Mouse (Mus musculus) spleen, postnatal 36 days (tissue): Measurements from ENCODE around the gene Scamp2.

Experiments
- DNase-seq, 2 experiments: peaks; one replicate each; pipeline ENCODE4 v3.0.0; 2022; ENCODE audit warnings: low spot score in 2 of 2, mixed read lengths in 1 of 2

Gene Scamp2

GRCm38 (mm10) chr9:57593454-57594173, 32.9 kb downstream of the Scamp2 start:
- DNase-seq = no peak

GRCm38 (mm10) chr9:57594174-57594509, 33.4 kb downstream of the Scamp2 start:
- no peak for DNase-seq

GRCm38 (mm10) chr9:57597265-57597664, 36.5 kb downstream of the Scamp2 start:
- no peak for DNase-seq

- DNase-seq = no peak
These were observed 37.2 kb downstream of the Scamp2 start for GRCm38 (mm10) chr9:57597929-57598382.

- no peak for DNase-seq
These were observed 38.3 kb downstream of the Scamp2 start for GRCm38 (mm10) chr9:57598851-57599563.

GRCm38 (mm10) chr9:57600620-57601352, 40.0 kb downstream of the Scamp2 start:
- no peak for DNase-seq

GRCm38 (mm10) chr9:57601353-57601706, 40.6 kb downstream of the Scamp2 start:
- DNase-seq = no peak

- no peak for DNase-seq
These were observed 41.4 kb downstream of the Scamp2 start for GRCm38 (mm10) chr9:57602098-57602497.

GRCm38 (mm10) chr9:57604875-57605274, 44.1 kb downstream of the Scamp2 start:
- no peak for DNase-seq

- no peak for DNase-seq
These were observed 44.8 kb downstream of the Scamp2 start for GRCm38 (mm10) chr9:57605503-57605902.

- DNase-seq = no peak
These were observed 45.6 kb downstream of the Scamp2 start, which contains the start of gene Cplx3 for GRCm38 (mm10) chr9:57606139-57606851. Gene Cplx3, minus strand, starts transcription at chr9:57606281.

- no peak for DNase-seq
These were observed 49.1 kb downstream of the Scamp2 start for GRCm38 (mm10) chr9:57609803-57610202.

GRCm38 (mm10) chr9:57610359-57610826, 49.6 kb downstream of the Scamp2 start:
- DNase-seq = no peak

- no peak for DNase-seq
These were observed 51.8 kb downstream of the Scamp2 start for GRCm38 (mm10) chr9:57612587-57612986.

GRCm38 (mm10) chr9:57613975-57614374, 53.2 kb downstream of the Scamp2 start:
- no peak for DNase-seq

- no peak for DNase-seq
These were observed 54.0 kb downstream of the Scamp2 start for GRCm38 (mm10) chr9:57614786-57615185.

- DNase-seq = no peak
These were observed 56.9 kb downstream of the Scamp2 start for GRCm38 (mm10) chr9:57617556-57618169.

GRCm38 (mm10) chr9:57618854-57619253, 58.1 kb downstream of the Scamp2 start:
- DNase-seq = no peak

GRCm38 (mm10) chr9:57620674-57621073, 59.9 kb downstream of the Scamp2 start, which contains the start of gene Lman1l:
Gene Lman1l, minus strand, starts transcription at chr9:57620774.
- DNase-seq = no peak

GRCm38 (mm10) chr9:57624295-57624694, 63.6 kb downstream of the Scamp2 start:
- DNase-seq = no peak
